Mouse (Mus musculus) MEL (cell line): Measurements from ENCODE around the gene Josd2. TPM values are rescaled to one million over a fixed set of nuclear protein-coding genes. Genes with fewer than 3 reads are reported as not detected.

ENCODE experiments used
- DNase-seq: peaks from one replicate; pipeline ENCODE4 v3.0.0; 2011; ENCODE audit warnings: low read depth, low spot score
- H3K27ac ChIP-seq: 2 replicates; pipeline ENCODE4 v1.5.1; 2012; ENCODE audit warnings: low read depth, mild to moderate bottlenecking, control low read depth, low read length, moderate library complexity; ENCODE audit not compliant: control insufficient read depth
- H3K27me3 ChIP-seq, 2 experiments: fragments of 150-350 bp in 1 of 2; sonication (generic) in 1 of 2; 2 replicates each; pipeline ENCODE4 v1.6.1; 2012; ENCODE audit warnings: low read length in 2 of 2, mild to moderate bottlenecking in 2 of 2, improper control_type of control experiment in 1 of 2, moderate library complexity in 1 of 2; ENCODE audit not compliant: insufficient read depth in 2 of 2, control insufficient read depth in 1 of 2
- H3K36me3 ChIP-seq, 2 experiments: 2 replicates each; pipeline ENCODE4 v1.6.1; 2012 to 2014; ENCODE audit warnings: low read length in 2 of 2, improper control_type of control experiment in 1 of 2, inconsistent platforms in 1 of 2, mild to moderate bottlenecking in 1 of 2; ENCODE audit not compliant: insufficient read depth in 2 of 2, control insufficient read depth in 1 of 2
- H3K4me1 ChIP-seq, 2 experiments: fragments of 150-350 bp in 1 of 2; sonication (generic) in 1 of 2; 2 replicates each; pipeline ENCODE4 v1.6.1; 2012; ENCODE audit warnings: low read length in 2 of 2, improper control_type of control experiment in 1 of 2, mild to moderate bottlenecking in 1 of 2; ENCODE audit not compliant: insufficient read depth in 2 of 2, control insufficient read depth in 1 of 2
- H3K4me3 ChIP-seq, 2 experiments: fragments of 150-350 bp in 1 of 2; sonication (generic) in 1 of 2; 2 replicates each; pipeline ENCODE4 v1.5.1; 2012; ENCODE audit warnings: low read depth in 2 of 2, low read length in 2 of 2, mild to moderate bottlenecking in 2 of 2, moderate library complexity in 2 of 2, control low read depth in 1 of 2, improper control_type of control experiment in 1 of 2; ENCODE audit not compliant: control insufficient read depth in 1 of 2, insufficient read depth in 1 of 2
- H3K79me2 ChIP-seq: 2 replicates; pipeline ENCODE4 v1.6.1; 2012; ENCODE audit warnings: mild to moderate bottlenecking, low read length, moderate library complexity; ENCODE audit not compliant: control insufficient read depth, poor library complexity, insufficient read depth
- H3K9ac ChIP-seq: 2 replicates; pipeline ENCODE4 v1.6.1; 2012; ENCODE audit warnings: low read depth, mild to moderate bottlenecking, control low read depth, low read length, moderate library complexity; ENCODE audit not compliant: control insufficient read depth, poor library complexity, severe bottlenecking
- H3K9me3 ChIP-seq: fragments of 150-350 bp; sonication (generic); replicated peaks from 2 replicates; pipeline ENCODE4 v1.6.1; 2012; ENCODE audit warnings: mild to moderate bottlenecking, low read length, improper control_type of control experiment, moderate library complexity; ENCODE audit not compliant: insufficient read depth
- BHLHE40 ChIP-seq: IDR thresholded peaks from 2 replicates; pipeline ENCODE4 v1.6.1; 2012; ENCODE audit warnings: low read depth, mild to moderate bottlenecking, inconsistent platforms, low read length, improper control_type of control experiment, borderline replicate concordance
- CTCF ChIP-seq, 3 experiments: IDR thresholded peaks in 2 of 3; conservative IDR thresholded peaks in 1 of 3; 2 replicates each; pipeline ENCODE4 v1.5.1; 2011 to 2012; ENCODE audit warnings: low read length in 3 of 3, low read depth in 2 of 3, mild to moderate bottlenecking in 2 of 3, improper control_type of control experiment in 1 of 3, inconsistent platforms in 1 of 3, mixed read lengths in 1 of 3, moderate library complexity in 1 of 3; ENCODE audit not compliant: control insufficient read depth in 1 of 3, insufficient read depth in 1 of 3, poor library complexity in 1 of 3, severe bottlenecking in 1 of 3
- E2F4 ChIP-seq: IDR thresholded peaks from 2 replicates; pipeline ENCODE4 v1.6.1; 2011; ENCODE audit warnings: low read depth, low read length, improper control_type of control experiment, borderline replicate concordance
- ELF1 ChIP-seq: IDR thresholded peaks from 2 replicates; pipeline ENCODE4 v1.6.1; 2014; ENCODE audit warnings: low read depth, mild to moderate bottlenecking, inconsistent platforms, low read length, improper control_type of control experiment, moderate library complexity
- MXI1 ChIP-seq: IDR thresholded peaks from 2 replicates; pipeline ENCODE4 v1.6.1; 2011; ENCODE audit warnings: mild to moderate bottlenecking, low read depth, low read length, improper control_type of control experiment
- NRF1 ChIP-seq: IDR thresholded peaks from 2 replicates; pipeline ENCODE4 v1.6.1; 2014; ENCODE audit warnings: low read depth, mild to moderate bottlenecking, inconsistent platforms, low read length, improper control_type of control experiment, moderate library complexity; ENCODE audit not compliant: poor library complexity, insufficient read depth, severe bottlenecking
- POLR2A ChIP-seq, 2 experiments: IDR thresholded peaks; 2 replicates each; pipeline ENCODE4 v1.6.1; 2011 to 2012; ENCODE audit warnings: low read length in 2 of 2, mild to moderate bottlenecking in 2 of 2, control low read depth in 1 of 2, improper control_type of control experiment in 1 of 2, low read depth in 1 of 2, moderate library complexity in 1 of 2; ENCODE audit not compliant: control insufficient read depth in 1 of 2, insufficient read depth in 1 of 2, poor library complexity in 1 of 2
- POLR2AphosphoS2 ChIP-seq: IDR thresholded peaks from 2 replicates; pipeline ENCODE4 v1.6.1; 2011; ENCODE audit warnings: low read length, improper control_type of control experiment
- TBP ChIP-seq: IDR thresholded peaks from 2 replicates; pipeline ENCODE4 v1.8.0; 2011; ENCODE audit warnings: low read depth, low read length, improper control_type of control experiment
- UBTF ChIP-seq: IDR thresholded peaks from 2 replicates; pipeline ENCODE4 v1.6.1; 2012; ENCODE audit warnings: low read depth, mild to moderate bottlenecking, inconsistent platforms, low read length, improper control_type of control experiment, moderate library complexity, borderline replicate concordance; ENCODE audit not compliant: insufficient read depth
- USF2 ChIP-seq, 2 experiments: IDR thresholded peaks; 2 replicates each; pipeline ENCODE4 v1.6.1; 2011 to 2012; ENCODE audit warnings: improper control_type of control experiment in 2 of 2, low read length in 2 of 2, borderline replicate concordance in 1 of 2, inconsistent platforms in 1 of 2, low read depth in 1 of 2, mild to moderate bottlenecking in 1 of 2; ENCODE audit not compliant: insufficient read depth in 1 of 2
- ZC3H11A ChIP-seq: IDR thresholded peaks from 2 replicates; pipeline ENCODE4 v1.6.1; 2012; ENCODE audit warnings: low read depth, mild to moderate bottlenecking, inconsistent platforms, low read length, improper control_type of control experiment
- ZNF384 ChIP-seq: IDR thresholded peaks from 2 replicates; pipeline ENCODE4 v1.6.1; 2012; ENCODE audit warnings: low read depth, mild to moderate bottlenecking, inconsistent platforms, low read length, improper control_type of control experiment
- polyA plus RNA-seq, 2 experiments: library from polyadenylated mRNA; stranded (reverse) in 1 of 2; unstranded in 1 of 2; fragments of >175 nt in 1 of 2; fragments of >200 nt in 1 of 2; gene quantifications; 2 replicates each; pipeline versions ENCODE4 v1.2.1 to v1.2.4; 2012; ENCODE audit warnings: low replicate concordance in 2 of 2, low read depth in 1 of 2; ENCODE audit not compliant: insufficient read length in 2 of 2, insufficient read depth in 1 of 2, missing spikeins in 1 of 2
- total RNA-seq: library from RNA; depleted of rRNA; stranded (reverse); fragments of 300-350 nt; gene quantifications from 2 replicates; pipeline ENCODE4 v1.2.3, GENCODE M21; 2012

Gene Josd2
- total and polyA plus RNA-seq, 3 experiments: 95.5 to 141 TPM; not detected in 1

DNA sequence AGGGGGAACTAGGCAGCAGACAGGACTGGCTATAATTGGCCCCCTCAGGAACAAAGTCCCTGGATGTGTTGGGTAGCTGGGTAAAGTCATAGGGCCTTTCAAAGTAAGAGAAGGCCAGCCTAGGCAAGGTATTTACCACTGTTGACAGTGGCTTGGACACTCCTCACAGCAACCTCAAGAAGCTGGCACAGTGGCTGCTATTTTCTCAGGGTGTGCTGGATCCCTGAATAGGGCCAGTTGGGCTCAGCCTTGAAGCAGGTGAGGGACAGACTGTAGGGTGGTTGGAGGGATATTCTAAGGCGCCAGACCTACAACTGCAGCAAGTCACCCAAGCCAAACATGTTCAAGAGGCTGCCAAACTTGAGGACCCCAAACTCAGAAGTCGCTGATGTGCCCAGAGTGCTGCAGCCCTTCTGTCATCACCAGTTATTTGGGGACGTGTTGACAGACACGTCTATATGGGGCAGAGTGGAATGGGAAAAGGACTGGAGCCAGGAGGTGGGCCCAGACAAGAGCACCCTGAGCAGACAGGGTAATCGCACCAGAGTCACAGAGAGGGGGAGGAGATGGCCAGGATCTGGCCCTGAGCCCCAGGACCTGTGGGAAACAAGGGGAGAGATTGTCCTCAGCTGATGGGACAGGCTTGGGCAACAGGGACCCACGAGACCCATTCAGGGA is 4.2 kb downstream of the Josd2 start:
- H3K27me3 ChIP-seq: 0 out of 4 replicates have a peak, but pooled peaks cover 0 to 2% of the 10 kb centered on the region in 2 experiments
- H3K27ac ChIP-seq: no peak overlapping the region
- no peak for DNase-seq
- no peak overlapping the region for H3K9ac ChIP-seq
- no peak overlapping the region for H3K4me3 ChIP-seq
- peaks cover 0 to 10% of the 10 kb centered on the region in 2 experiments; a peak in 2 of 4 replicates for H3K4me1 ChIP-seq
- H3K9me3 ChIP-seq: no peaks in the 10 kb centered on the region
- peaks cover 3% of the 10 kb centered on the region for H3K79me2 ChIP-seq
- no peaks in the 10 kb centered on the region for H3K36me3 ChIP-seq
- TF ChIP-seq POLR2AphosphoS2 (0 out of 2 replicates have a peak, but pooled peaks have one; percentile 56), MXI1 (no peak), E2F4 (no peak), POLR2A (IDR thresholded peaks at IDR 0.05; ENCODE audit: control insufficient read depth in 1 of 2, insufficient read depth in 1 of 2, low read depth in 1 of 2, low read length in 2 of 2, poor library complexity in 1 of 2) (peak in 1 of 2 experiments; percentile 33; a peak in 1 of 4 replicates)

GRCm38 (mm10) chr7:44472558-44472885 is 4.7 kb downstream of the Josd2 start:
- Histone ChIP-seq H3K27ac (no peak overlapping the region), H3K9ac (no peak overlapping the region), H3K36me3 (no peaks in the 10 kb centered on the region), H3K4me1 (peaks cover 0 to 10% of the 10 kb centered on the region in 2 experiments; a peak in 2 of 4 replicates), H3K9me3 (no peaks in the 10 kb centered on the region)
- peak; percentile 19 for DNase-seq
- TF ChIP-seq ZC3H11A (no peak), CTCF (IDR thresholded peaks at IDR 0.05 in 2 of 3, conservative IDR thresholded peaks at IDR 0.05 in 1 of 3; ENCODE audit: control insufficient read depth in 1 of 3, insufficient read depth in 1 of 3, low read depth in 2 of 3, low read length in 3 of 3, poor library complexity in 1 of 3, severe bottlenecking in 1 of 3) (no peak), E2F4 (no peak), ELF1 (no peak), TBP (no peak), ZNF384 (no peak), BHLHE40 (no peak), UBTF (no peak), USF2 (IDR thresholded peaks at IDR 0.05; ENCODE audit: borderline replicate concordance in 1 of 2, insufficient read depth in 1 of 2, low read depth in 1 of 2, low read length in 2 of 2) (no peak), NRF1 (no peak)
- TF ChIP-seq, all 39 proteins: peak for 0
- H3K4me3 ChIP-seq: no peak overlapping the region
- H3K27me3 ChIP-seq: 0 out of 4 replicates have a peak, but pooled peaks cover 0 to 2% of the 10 kb centered on the region in 2 experiments
- peaks cover 3% of the 10 kb centered on the region for H3K79me2 ChIP-seq
